Mouse (Mus musculus): ENCODE results near the gene Kdm6b.
"Not testable (repeated sequence)": the region's sequence is repeated elsewhere in the genome, so short reads cannot be mapped to it uniquely, and the experiment has no call there.

GRCm38 (mm10) chr11:69395235-69395633 lies 18.2 kb downstream of the Kdm6b start, which contains the start of the genes Naa38 and Cyb5d1:
- not testable (repeated sequence) for TF ChIP-seq POLR2A (IDR thresholded peaks at IDR 0.05; ENCODE audit: low read depth, low read length); CTCF (conservative IDR thresholded peaks at IDR 0.05; ENCODE audit: insufficient read depth, insufficient read length, low read depth, low read length)
